Mouse (Mus musculus) megakaryocyte, adult 5-6 weeks (primary cell): ENCODE data around the gene Zfp819. TPM values are rescaled to one million over a fixed set of nuclear protein-coding genes. Genes with fewer than 3 reads are reported as not detected.
A peak's percentile ranks its signal among the peaks of the same experiment; 100 is the strongest.
"Not testable (repeated sequence)": the region's sequence is repeated elsewhere in the genome, so short reads cannot be mapped to it uniquely, and the experiment has no call there.

Experiments used
- ATAC-seq: 2 replicates; pipeline ENCODE4 v1.8.0; 2016; ENCODE audit warnings: mild to moderate bottlenecking, inconsistent platforms; ENCODE audit not compliant: poor library complexity, severe bottlenecking
- total RNA-seq, 2 experiments: library from RNA; stranded (forward) in 1 of 2; stranded (reverse) in 1 of 2; fragments of 153-499, 151-499 nt in 1 of 2; fragments of 221-1000, 200-1000 nt in 1 of 2; gene quantifications; 2 replicates each; pipeline versions ENCODE4 v1.2.3 to v1.2.4; 2015 to 2017

The Zfp819 gene
- total RNA-seq, 2 experiments from 2014 or later: not detected

DNA sequence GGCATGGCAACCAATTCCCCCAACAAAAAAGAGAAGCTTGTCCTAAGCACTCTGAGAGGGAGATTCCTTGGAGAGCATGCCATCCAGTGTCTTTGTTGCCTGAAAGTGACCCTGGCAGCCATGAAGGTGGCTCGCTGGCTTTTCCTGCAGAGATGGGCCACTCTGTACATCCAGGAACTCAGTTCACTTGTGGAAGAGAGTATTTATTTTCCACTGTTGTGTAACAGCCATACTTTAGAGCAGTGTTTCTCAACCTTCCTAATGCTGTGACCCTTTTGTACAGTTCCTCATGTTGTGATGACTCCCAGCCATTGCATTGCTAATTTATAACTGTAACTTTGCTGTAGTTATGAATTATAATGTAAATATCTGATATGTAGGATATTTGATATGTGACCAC is 30.1 kb downstream of the Zfp819 start:
- ATAC-seq: peak; percentile 71

DNA sequence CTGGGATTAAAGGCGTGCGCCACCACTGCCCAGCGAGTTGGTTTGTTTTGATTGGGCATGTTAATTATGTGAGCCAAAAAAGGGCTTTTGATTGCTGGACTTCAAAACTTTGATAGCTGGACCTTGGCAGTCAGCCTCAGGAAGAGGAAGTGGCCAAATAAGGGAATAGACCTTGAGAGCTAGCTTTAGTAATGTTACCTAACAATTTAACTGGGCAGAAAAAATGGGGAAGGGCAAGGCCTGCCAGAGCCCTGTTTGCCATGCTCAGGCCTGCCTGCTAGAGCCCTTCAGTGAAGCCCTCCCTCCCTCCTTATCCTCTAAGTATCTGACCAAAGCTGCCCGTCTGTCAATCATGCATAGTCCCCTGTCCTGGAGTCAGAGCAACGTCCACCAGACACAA is 35.6 kb downstream of the Zfp819 start:
- ATAC-seq: peak; percentile 92

DNA sequence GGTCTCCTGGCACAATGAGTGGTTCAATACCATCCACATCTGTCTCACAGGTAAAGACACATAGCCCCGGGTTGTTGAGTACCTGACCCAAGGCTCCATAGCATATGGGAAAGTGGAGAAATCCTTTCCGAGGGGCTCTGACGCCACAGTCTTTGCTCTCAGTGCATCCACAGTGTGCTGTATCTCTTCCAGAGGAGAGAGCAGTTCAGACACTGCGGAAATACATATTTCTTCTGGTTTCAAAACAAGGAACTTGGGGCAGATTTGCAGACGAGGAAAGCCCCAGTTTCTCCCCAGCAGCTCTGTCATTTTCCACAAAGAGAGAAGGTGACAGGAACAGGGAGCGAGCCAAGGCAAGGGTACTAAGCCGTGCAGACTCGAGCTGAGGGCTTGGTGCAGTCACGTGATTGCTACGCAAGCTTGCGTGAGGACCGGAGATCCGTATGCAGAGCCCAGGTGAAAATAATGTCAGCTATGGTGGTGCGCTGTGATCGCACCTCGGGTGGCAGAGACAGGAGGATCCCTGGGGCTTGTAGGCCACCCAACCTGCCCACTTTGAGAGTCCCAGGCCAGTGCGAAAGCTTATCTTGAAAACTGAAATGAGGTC is 36.2 kb downstream of the Zfp819 start:
- ATAC-seq: peak; percentile 54

DNA sequence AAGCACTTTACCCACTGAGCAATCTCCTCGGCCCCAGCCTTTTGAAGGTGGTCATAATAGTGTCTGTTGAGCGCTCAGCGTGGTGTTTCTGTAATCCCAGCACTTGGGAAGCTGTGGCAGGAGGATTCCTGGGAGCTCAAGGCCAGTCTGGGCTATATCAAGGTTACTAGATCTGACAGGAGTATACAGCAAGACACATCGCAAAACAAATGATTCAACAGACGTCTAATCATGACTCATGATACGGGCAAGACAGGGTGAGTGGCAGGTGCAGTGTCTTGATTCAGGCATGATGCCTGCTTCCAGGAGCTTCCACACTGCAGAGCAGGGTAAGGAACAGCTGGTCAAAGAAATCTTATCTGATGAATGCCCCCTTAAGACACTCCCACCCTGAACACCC is 45.7 kb downstream of the Zfp819 start:
- ATAC-seq: no peak

DNA sequence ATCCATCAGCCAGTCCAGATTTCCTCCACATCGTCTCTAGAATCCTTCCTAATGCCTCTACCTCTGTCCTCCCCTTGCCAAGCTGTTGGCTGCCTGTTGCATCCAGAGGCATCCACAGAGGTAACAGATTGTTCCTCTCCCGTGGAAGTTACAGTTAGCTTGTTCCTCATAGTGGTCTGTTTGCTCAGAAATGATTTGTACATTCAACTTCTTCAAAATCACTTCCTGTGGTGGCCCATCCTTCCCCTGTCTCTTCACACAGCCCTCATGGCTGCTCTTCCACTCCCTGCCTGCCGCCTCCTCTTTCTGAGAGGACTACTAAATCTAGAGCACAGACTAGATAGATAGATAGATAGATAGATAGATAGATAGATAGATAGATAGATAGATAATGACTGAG is 47.5 kb downstream of the Zfp819 start:
- peak; percentile 95 for ATAC-seq

DNA sequence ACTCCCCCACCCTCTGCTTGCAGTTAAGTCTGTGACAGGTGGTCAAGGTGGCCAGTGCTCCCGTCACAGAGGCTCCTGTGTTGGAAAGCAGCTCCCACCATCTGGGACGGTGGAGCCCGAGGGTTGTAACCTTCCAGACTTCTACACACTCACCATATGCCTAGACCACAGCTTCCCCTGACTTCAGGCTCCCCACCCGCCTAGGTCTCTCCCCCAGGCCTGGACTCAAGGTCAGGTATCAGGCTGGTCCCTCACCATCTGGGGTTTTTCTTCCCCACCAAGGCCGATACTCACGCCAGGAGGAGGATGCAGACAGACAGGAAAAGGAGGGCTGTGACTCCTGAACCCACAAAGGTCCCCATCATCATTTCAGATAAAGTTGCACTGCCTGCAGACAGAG is 49.3 kb downstream of the Zfp819 start:
- ATAC-seq: no peak

DNA sequence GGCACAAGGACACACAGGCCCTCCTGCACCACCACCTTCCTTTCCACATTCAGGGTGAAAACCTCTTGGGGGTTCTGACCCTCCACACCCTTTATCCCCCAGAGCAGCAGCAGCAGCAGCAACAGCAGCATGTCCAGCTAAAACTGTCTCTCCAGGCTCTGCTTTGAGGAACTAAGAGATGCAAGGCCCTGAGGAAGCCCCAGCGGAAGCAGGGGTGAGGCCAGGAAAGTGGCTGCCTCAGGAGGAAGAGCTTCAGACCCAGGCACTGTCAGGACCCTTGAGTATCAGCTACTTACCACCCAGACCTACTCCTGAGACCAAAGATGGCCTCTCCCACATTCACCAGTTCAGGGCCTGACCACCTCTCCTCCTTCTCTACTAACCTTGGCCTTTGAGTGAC is 53.0 kb downstream of the Zfp819 start, which contains the start of gene Siglece:
TSS of gene Siglece (minus strand) at position 160 of the 400 bp plus-strand sequence.
- ATAC-seq: peak; percentile 68

DNA sequence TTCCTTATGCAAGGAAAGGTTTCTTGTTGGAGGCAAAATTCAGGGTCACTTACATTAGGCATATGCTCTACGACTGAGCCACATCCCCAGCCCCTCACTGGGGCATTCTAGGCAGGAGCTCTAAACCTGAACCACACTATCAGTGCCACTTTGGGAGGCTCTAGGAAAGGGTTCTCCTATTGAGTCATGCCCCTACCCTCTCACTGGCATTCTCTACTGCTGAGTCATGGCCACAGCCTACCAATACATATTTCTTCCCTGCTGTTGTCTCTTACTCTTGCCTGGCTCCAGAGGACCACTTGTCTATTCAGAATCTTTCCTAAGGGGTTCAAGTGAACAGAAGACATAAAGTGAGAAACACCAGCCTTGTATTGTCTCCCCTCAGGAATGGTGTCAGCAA is 55.8 kb downstream of the Zfp819 start:
- ATAC-seq: peak; percentile 53

DNA sequence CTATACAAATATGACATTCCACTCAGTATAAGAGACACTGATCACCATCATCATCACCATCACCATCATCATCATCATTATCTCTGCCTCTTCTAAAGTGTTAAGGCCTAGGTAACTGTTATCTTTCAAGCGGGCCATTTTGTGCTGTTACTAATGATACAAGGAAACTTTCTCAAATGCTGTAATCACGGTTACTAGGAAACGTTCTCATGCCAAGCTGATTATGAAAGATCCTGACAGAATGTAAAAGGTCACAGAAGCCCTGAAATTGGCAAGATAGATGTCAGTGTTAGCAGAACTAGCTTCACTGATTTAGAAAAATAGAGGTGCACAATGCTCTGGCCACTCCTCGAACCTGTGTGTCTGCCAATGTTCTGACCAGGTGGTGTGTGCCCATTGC is 60.3 kb downstream of the Zfp819 start:
- ATAC-seq: not testable (repeated sequence)

Other genes starting within 250 kb of the Zfp819 start
- gene Siglecg, start 199.0 kb upstream of the Zfp819 start, total RNA-seq (2015): 13.9 and 14.7 TPM in 2 replicates
- gene Siglecg, start 199.0 kb upstream of the Zfp819 start, total RNA-seq (2017): 11.1 and 12.3 TPM in 2 replicates
- gene Lim2, start 179.5 kb upstream of the Zfp819 start, total RNA-seq (2015): not detected in 2 replicates
- gene Lim2, start 179.5 kb upstream of the Zfp819 start, total RNA-seq (2017): not detected in 2 replicates
- 41.6 and 53.1 TPM in 2 replicates for gene Nkg7, start 170.1 kb upstream of the Zfp819 start, total RNA-seq (2015)
- 13.1 and 23.4 TPM in 2 replicates for gene Nkg7, start 170.1 kb upstream of the Zfp819 start, total RNA-seq (2017)
- not detected in 2 replicates for gene Cldnd2, start 166.4 kb upstream of the Zfp819 start, total RNA-seq (2015)
- not detected in 2 replicates for gene Cldnd2, start 166.4 kb upstream of the Zfp819 start, total RNA-seq (2017)
- 128 and 130 TPM in 2 replicates for gene Etfb, start 163.1 kb upstream of the Zfp819 start, total RNA-seq (2015)
- gene Etfb, start 163.1 kb upstream of the Zfp819 start, total RNA-seq (2017): 201 and 203 TPM in 2 replicates
- gene Gm45233, start 163.0 kb upstream of the Zfp819 start, total RNA-seq (2015): not detected in 2 replicates
- 1.8 and 3.1 TPM in 2 replicates for gene Gm45233, start 163.0 kb upstream of the Zfp819 start, total RNA-seq (2017)
- 2.9 and 3.1 TPM in 2 replicates for gene Vsig10l, start 144.0 kb upstream of the Zfp819 start, total RNA-seq (2015)
- gene Vsig10l, start 144.0 kb upstream of the Zfp819 start, total RNA-seq (2017): 2.7 and 4.5 TPM in 2 replicates
- not detected in 2 replicates for gene Iglon5, start 117.1 kb upstream of the Zfp819 start, total RNA-seq (2015)
- gene Iglon5, start 117.1 kb upstream of the Zfp819 start, total RNA-seq (2017): not detected in 2 replicates
- not detected in 2 replicates for gene 4931406B18Rik, start 101.2 kb upstream of the Zfp819 start, total RNA-seq (2015)
- not detected in 2 replicates for gene 4931406B18Rik, start 101.2 kb upstream of the Zfp819 start, total RNA-seq (2017)
- gene Cd33, start 62.7 kb upstream of the Zfp819 start, total RNA-seq (2015): 80.0 and 80.1 TPM in 2 replicates
- 36.3 and 48.1 TPM in 2 replicates for gene Cd33, start 62.7 kb upstream of the Zfp819 start, total RNA-seq (2017)
- gene Zfp658, start 44.9 kb upstream of the Zfp819 start, total RNA-seq (2015): 6.3 and 8.1 TPM in 2 replicates
- 6.9 and 7.4 TPM in 2 replicates for gene Zfp658, start 44.9 kb upstream of the Zfp819 start, total RNA-seq (2017)
- 7.1 and 13.3 TPM in 2 replicates for gene Zfp719, start 27.6 kb upstream of the Zfp819 start, total RNA-seq (2015)
- gene Zfp719, start 27.6 kb upstream of the Zfp819 start, total RNA-seq (2017): 6.9 and 9.3 TPM in 2 replicates
- not detected in 2 replicates for gene Ceacam18, start 27.5 kb downstream of the Zfp819 start, total RNA-seq (2015)
- gene Ceacam18, start 27.5 kb downstream of the Zfp819 start, total RNA-seq (2017): not detected in 2 replicates
- 41.6 and 46.2 TPM in 2 replicates for gene Siglece, start 53.0 kb downstream of the Zfp819 start, total RNA-seq (2015)
- gene Siglece, start 53.0 kb downstream of the Zfp819 start, total RNA-seq (2017): 22.1 and 29.7 TPM in 2 replicates
- 4.7 and 5.3 TPM in 2 replicates for gene Ctu1, start 64.8 kb downstream of the Zfp819 start, total RNA-seq (2015)
- gene Ctu1, start 64.8 kb downstream of the Zfp819 start, total RNA-seq (2017): 3.7 and 3.9 TPM in 2 replicates
- not detected in 2 replicates for gene Klk14, start 83.2 kb downstream of the Zfp819 start, total RNA-seq (2015)
- not detected in 2 replicates for gene Klk14, start 83.2 kb downstream of the Zfp819 start, total RNA-seq (2017)
- gene Klk13, start 105.4 kb downstream of the Zfp819 start, total RNA-seq (2015): not detected in 2 replicates
- gene Klk13, start 105.4 kb downstream of the Zfp819 start, total RNA-seq (2017): not detected in 2 replicates
- not detected in 2 replicates for gene Klk12, start 161.7 kb downstream of the Zfp819 start, total RNA-seq (2015)
- not detected in 2 replicates for gene Klk12, start 161.7 kb downstream of the Zfp819 start, total RNA-seq (2017)
- gene Klk11, start 167.4 kb downstream of the Zfp819 start, total RNA-seq (2015): not detected in 2 replicates
- not detected in 2 replicates for gene Klk11, start 167.4 kb downstream of the Zfp819 start, total RNA-seq (2017)
- not detected in 2 replicates for gene Klk10, start 173.9 kb downstream of the Zfp819 start, total RNA-seq (2015)
- not detected in 2 replicates for gene Klk10, start 173.9 kb downstream of the Zfp819 start, total RNA-seq (2017)
- not detected in 2 replicates for gene Klk9, start 184.7 kb downstream of the Zfp819 start, total RNA-seq (2015)
- gene Klk9, start 184.7 kb downstream of the Zfp819 start, total RNA-seq (2017): not detected in 2 replicates
- gene Klk8, start 190.4 kb downstream of the Zfp819 start, total RNA-seq (2015): 10.4 and 13.7 TPM in 2 replicates
- gene Klk8, start 190.4 kb downstream of the Zfp819 start, total RNA-seq (2017): 5.0 and 10.2 TPM in 2 replicates
- not detected in 2 replicates for gene Klk7, start 204.1 kb downstream of the Zfp819 start, total RNA-seq (2015)
- not detected in 2 replicates for gene Klk7, start 204.1 kb downstream of the Zfp819 start, total RNA-seq (2017)
- not detected in 2 replicates for gene Klk6, start 217.3 kb downstream of the Zfp819 start, total RNA-seq (2015)
- not detected in 2 replicates for gene Klk6, start 217.3 kb downstream of the Zfp819 start, total RNA-seq (2017)
- gene Klk5, start 234.8 kb downstream of the Zfp819 start, total RNA-seq (2015): not detected in 2 replicates
- not detected in 2 replicates for gene Klk5, start 234.8 kb downstream of the Zfp819 start, total RNA-seq (2017)